Mouse (Mus musculus): ENCODE results near the gene Slc6a6.

Gene Slc6a6

DNA sequence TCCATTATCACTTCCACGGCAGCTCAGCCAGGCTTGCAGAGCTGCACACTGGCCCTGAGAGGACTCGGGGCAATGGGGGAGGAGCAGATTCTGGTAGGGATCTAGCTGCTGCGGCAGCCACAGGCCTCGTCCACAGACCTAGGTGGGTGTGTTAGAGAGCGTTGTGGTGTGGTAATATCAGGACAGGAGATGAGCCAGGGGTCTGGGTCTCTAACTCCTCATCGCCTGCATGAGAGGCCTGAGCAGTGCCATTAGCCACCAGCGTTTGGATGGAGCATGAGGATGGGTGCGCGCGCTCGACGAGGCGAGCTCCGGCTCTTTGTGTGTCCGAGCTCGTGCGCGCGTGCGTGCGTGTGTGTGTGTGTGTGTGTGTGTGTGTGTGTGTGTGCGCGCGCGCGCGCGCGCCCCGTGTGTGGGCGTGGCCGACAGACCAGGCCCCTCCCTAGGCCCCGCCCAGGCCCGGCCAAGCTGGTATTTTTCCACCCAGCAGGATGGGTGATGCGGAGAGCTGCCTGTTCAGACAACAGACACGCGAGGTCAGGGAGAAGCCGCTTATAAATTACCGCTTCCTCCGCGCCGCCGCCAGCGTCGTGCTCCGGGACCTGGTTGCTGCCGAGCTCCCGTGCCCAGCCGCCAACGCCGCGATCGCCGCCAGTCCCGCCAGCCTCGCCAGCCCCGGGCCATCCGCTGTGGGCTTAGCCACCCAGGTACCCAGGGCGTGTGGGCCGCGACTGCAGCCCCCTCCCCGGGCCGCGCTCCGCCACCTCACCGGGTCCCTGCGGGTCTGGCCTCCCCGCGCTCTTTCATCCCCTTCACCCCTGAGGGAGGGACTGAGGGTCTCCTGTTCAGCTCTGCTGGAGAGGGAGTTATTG lies at the start of gene Slc6a6:
Gene Slc6a6, plus strand, starts transcription at position 452 of the 872 bp plus-strand sequence.
- DNase-seq (ENCODE audit: low spot score) = peak; percentile 88

- DNase-seq (ENCODE audit: low spot score) = no peak
Observed at GRCm38 (mm10) chr6:91634417-91634816, 49.4 kb upstream of the Slc6a6 start.

DNA sequence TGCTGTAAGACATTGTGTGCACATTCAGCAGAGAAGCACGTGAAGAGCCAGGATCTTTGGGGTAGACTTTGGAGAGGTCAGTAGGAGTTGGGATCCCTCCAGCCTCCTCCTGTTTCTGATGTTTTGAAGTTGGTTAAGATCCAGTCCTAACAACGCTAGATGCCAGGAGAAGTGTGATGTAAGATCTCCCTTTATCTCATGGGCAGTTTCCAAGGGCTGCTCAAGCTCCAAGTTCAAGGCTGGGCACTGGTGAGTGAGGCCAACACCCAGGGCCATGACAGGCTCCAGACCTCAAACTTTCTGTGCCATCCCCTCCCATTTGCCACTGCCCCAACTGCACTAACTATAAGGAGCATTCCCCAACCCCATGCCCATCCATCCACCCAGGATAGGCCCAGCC lies 49.0 kb upstream of the Slc6a6 start:
- DNase-seq (ENCODE audit: low spot score) = peak; percentile 48

- DNase-seq (ENCODE audit: low spot score) = no peak
Observed at GRCm38 (mm10) chr6:91638204-91638995, 45.5 kb upstream of the Slc6a6 start.

DNA sequence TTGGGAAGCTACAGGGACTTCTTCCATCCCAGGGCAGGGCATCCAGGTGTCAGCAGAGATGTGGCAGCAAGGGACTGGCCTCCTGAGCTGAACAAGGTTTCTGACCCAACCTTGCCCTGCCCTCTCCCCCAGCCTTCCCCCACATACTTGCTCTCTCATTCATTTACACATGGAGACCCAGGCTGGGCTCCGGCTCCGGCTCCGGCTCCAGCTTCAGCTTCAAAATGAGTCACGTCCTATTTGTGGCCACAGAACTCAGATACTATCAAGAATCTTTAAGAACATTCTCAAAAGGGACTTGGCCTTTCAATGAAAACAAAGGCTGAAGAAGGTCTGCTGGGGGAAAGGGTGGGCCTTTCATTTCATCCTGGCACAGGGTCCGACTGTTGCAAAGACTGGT lies 40.8 kb upstream of the Slc6a6 start:
- DNase-seq (ENCODE audit: low spot score) = no peak

DNA sequence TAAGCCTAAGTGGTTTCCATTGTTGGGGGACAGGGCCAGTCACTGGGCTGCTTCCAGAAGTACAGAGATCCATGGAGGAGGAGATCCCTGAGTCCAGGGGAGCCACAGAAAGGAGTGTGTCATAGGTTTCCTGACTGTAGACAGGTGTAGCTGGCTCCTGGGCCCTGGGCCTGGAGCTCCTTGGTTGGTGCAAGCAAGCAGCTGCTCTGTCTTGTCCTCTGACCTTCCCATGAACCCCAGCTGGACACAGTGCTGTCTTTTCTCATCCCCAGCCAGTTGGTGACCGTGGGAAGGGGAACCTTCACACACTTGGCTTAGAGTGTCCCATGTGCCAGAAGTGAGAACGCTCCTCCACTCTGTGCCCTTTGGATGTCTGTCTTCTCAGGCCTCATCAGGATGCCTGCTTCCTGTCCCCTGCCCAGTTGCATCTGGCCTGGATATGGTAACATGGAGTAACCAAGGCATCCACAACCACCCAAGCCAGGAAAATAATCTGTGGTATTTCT lies 40.4 kb upstream of the Slc6a6 start:
- DNase-seq (ENCODE audit: low spot score) = no peak

GRCm38 (mm10) chr6:91646019-91646418 lies 37.8 kb upstream of the Slc6a6 start:
- DNase-seq (ENCODE audit: low spot score) = no peak

GRCm38 (mm10) chr6:91646822-91647221 lies 37.0 kb upstream of the Slc6a6 start:
- DNase-seq (ENCODE audit: low spot score) = no peak

- DNase-seq (ENCODE audit: low spot score) = peak; percentile 24
Observed at GRCm38 (mm10) chr6:91647385-91647791, 36.5 kb upstream of the Slc6a6 start.

- no peak for DNase-seq (ENCODE audit: low spot score)
Observed at GRCm38 (mm10) chr6:91650255-91650654, 33.6 kb upstream of the Slc6a6 start.

GRCm38 (mm10) chr6:91652296-91652695 lies 31.6 kb upstream of the Slc6a6 start:
- no peak for DNase-seq (ENCODE audit: low spot score)

GRCm38 (mm10) chr6:91655244-91655643 lies 28.6 kb upstream of the Slc6a6 start:
- no peak for DNase-seq (ENCODE audit: low spot score)

- DNase-seq (ENCODE audit: low spot score) = no peak
Observed at GRCm38 (mm10) chr6:91655874-91656433, 27.9 kb upstream of the Slc6a6 start.

DNA sequence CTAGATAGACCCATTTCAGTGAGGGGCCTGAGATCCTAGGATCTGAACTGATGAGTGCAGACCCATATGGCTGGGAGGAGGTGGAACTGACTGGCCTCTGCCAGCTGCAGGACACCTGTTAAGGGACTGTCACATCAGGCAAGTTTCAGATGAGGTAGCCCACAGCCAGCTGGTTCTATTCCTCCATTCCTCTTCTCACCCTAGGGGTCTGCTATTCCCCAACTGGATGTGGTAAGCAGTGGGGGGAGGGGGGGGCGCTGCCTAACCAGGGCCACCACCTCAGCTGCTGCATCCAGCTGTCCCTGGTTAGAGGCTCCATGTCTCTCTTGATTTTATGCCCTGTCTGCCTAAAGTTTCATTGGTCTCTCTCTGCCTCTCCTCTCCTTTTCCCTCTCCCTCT lies 25.6 kb upstream of the Slc6a6 start:
- DNase-seq (ENCODE audit: low spot score) = no peak

GRCm38 (mm10) chr6:91659841-91660509 lies 23.9 kb upstream of the Slc6a6 start:
- DNase-seq (ENCODE audit: low spot score) = peak; percentile 39

DNA sequence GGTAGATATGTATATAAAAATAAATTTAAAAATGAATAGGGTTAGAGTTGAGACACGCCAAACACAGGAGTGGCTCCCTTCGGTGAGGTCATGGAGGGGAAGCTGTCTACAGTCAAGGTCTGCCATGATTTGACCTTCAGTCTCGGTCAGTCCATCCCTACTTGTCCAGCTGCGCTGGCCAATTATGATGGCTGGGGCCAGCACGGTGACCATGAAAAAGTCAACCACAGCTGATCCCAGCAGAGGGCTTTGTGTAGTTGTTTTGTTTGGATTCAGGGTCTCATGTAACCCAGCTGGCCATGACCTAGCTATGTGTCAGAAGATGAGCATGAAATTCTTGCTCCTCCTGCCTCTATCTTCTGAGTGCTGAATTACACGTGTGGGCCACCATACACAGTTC lies 21.6 kb upstream of the Slc6a6 start:
- peak; percentile 68 for DNase-seq (ENCODE audit: low spot score)

DNA sequence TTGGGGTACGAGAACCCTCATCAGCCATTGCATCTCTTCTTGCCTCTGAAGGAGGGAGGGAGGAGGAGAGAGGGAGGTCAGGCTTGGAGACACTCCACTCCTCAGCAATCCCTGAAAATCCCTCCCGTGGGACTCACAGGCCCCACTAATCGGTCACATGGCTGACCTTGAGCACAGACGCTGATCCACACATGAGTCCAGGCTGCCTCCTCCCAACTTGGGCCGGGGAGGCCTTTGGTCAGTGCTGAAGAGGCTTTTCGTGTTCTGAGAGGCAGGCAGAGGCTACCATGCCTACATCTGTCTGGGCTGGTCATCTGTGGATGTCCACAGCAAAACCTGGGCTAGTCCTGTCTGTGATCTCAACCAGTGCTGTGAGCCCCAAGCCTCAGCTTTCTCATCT lies 20.2 kb upstream of the Slc6a6 start:
- DNase-seq (ENCODE audit: low spot score) = peak; percentile 38

- peak; percentile 39 for DNase-seq (ENCODE audit: low spot score)
Observed at GRCm38 (mm10) chr6:91665267-91665666, 18.6 kb upstream of the Slc6a6 start.

- DNase-seq (ENCODE audit: low spot score) = no peak
Observed at GRCm38 (mm10) chr6:91665990-91666700, 17.7 kb upstream of the Slc6a6 start.

GRCm38 (mm10) chr6:91667141-91667540 lies 16.7 kb upstream of the Slc6a6 start:
- no peak for DNase-seq (ENCODE audit: low spot score)

- no peak for DNase-seq (ENCODE audit: low spot score)
Observed at GRCm38 (mm10) chr6:91668276-91668675, 15.6 kb upstream of the Slc6a6 start.
